Mouse (Mus musculus) forebrain, embryonic 16.5 days (tissue): Measurements from ENCODE around the gene Tex22. TPM values are rescaled to one million over a fixed set of nuclear protein-coding genes. Genes with fewer than 3 reads are reported as not detected.

Source experiments
- ATAC-seq: fragments of 200-750 bp; cut with Nextera tagmentation; 2 replicates; pipeline ENCODE4 v1.8.0; 2017; ENCODE audit warnings: mild to moderate bottlenecking, moderate library complexity
- H3K27ac ChIP-seq: fragments of 300-500 bp; sonication (generic); 2 replicates; pipeline ENCODE4 v1.5.1; 2014; ENCODE audit warnings: low read length, control low read depth
- H3K27me3 ChIP-seq: fragments of 300-500 bp; sonication (generic); replicated peaks from 2 replicates; pipeline ENCODE4 v1.6.1; 2014; ENCODE audit warnings: low read length; ENCODE audit not compliant: control insufficient read depth, insufficient read depth
- H3K36me3 ChIP-seq: fragments of 300-500 bp; sonication (generic); 2 replicates; pipeline ENCODE4 v1.6.1; 2014; ENCODE audit not compliant: control insufficient read depth, insufficient read depth
- H3K4me1 ChIP-seq: fragments of 300-500 bp; sonication (generic); replicated peaks from 2 replicates; pipeline ENCODE4 v1.6.1; 2014; ENCODE audit warnings: low read length; ENCODE audit not compliant: control insufficient read depth, insufficient read depth
- H3K4me2 ChIP-seq: fragments of 300-500 bp; sonication (generic); 2 replicates; pipeline ENCODE4 v1.6.1; 2014; ENCODE audit warnings: mild to moderate bottlenecking, low read length, control low read depth
- H3K4me3 ChIP-seq: fragments of 300-500 bp; sonication (generic); replicated peaks from 2 replicates; pipeline ENCODE4 v1.5.1; 2014; ENCODE audit warnings: mild to moderate bottlenecking, low read length, control low read depth
- H3K9ac ChIP-seq: fragments of 300-500 bp; sonication (generic); replicated peaks from 2 replicates; pipeline ENCODE4 v1.6.1; 2014; ENCODE audit warnings: low read depth, low read length, control low read depth
- H3K9me3 ChIP-seq: fragments of 300-500 bp; sonication (generic); 2 replicates; pipeline ENCODE4 v1.6.1; 2016; ENCODE audit warnings: low read length; ENCODE audit not compliant: control insufficient read depth
- WGBS: fragments of 180-500 bp; shearing (Covaris S2); extraction: QIAGEN DNeasy Blood & Tissue Kit; methylation state at CpG from one replicate; pipeline ENCODE4 v1.1.7; 2014; 5-methylcytosine and 5-hydroxymethylcytosine counted together
- polyA plus RNA-seq: library from polyadenylated mRNA; unstranded; fragments of >200 nt; fragmentation: Nextera tagmentation; extraction: Ambion mirVana; gene quantifications from 2 replicates; pipeline ENCODE4 v1.2.1, GENCODE M21; 2015

The Tex22 gene
- polyA plus RNA-seq: not detected in 2 replicates

GRCm38 (mm10) chr12:113074329-113075062 is at the start of gene Tex22:
Gene Tex22 (plus strand): TSS chr12:113074502.
- no peaks in the 10 kb centered on the region for H3K27me3 ChIP-seq
- H3K36me3 ChIP-seq: peaks cover 16% of the 10 kb centered on the region
- ATAC-seq: peak; percentile 95
- peak within 1 kb of the TSS; percentile 64 for H3K4me2 ChIP-seq
- peaks cover 17% of the 10 kb centered on the region for H3K4me1 ChIP-seq
- H3K9me3 ChIP-seq: no peaks in the 10 kb centered on the region
- peak within 1 kb of the TSS; percentile 67 for H3K9ac ChIP-seq
- WGBS: under 1% methylated on average over 32 of the region's 32 CpGs
- peak within 1 kb of the TSS; percentile 92 for H3K27ac ChIP-seq
- peak within 1 kb of the TSS; percentile 46 for H3K4me3 ChIP-seq

GRCm38 (mm10) chr12:113026557-113026956 is 47.7 kb upstream of the Tex22 start:
- H3K27ac ChIP-seq: no peak overlapping the region
- no peaks in the 10 kb centered on the region for H3K27me3 ChIP-seq
- no peaks in the 10 kb centered on the region; the same call in 1 of the 2 replicates for H3K36me3 ChIP-seq
- H3K4me2 ChIP-seq: no peak overlapping the region
- no peak for ATAC-seq
- H3K4me1 ChIP-seq: peaks cover 10% of the 10 kb centered on the region
- no peak overlapping the region for H3K9ac ChIP-seq
- WGBS: 86% methylated on average over 1 of the region's 1 CpGs
- H3K9me3 ChIP-seq: no peaks in the 10 kb centered on the region
- H3K4me3 ChIP-seq: no peak overlapping the region

GRCm38 (mm10) chr12:113027495-113027894 is 46.8 kb upstream of the Tex22 start:
- Histone ChIP-seq H3K4me1 (peaks cover 15% of the 10 kb centered on the region), H3K4me2 (no peak overlapping the region), H3K27me3 (no peaks in the 10 kb centered on the region), H3K4me3 (no peak overlapping the region), H3K27ac (no peak overlapping the region), H3K9ac (no peak overlapping the region), H3K9me3 (no peaks in the 10 kb centered on the region), H3K36me3 (no peaks in the 10 kb centered on the region; the same call in 1 of the 2 replicates)
- ATAC-seq: no peak
- 90% methylated on average over 2 of the region's 2 CpGs for WGBS

- no peaks in the 10 kb centered on the region; the same call in 1 of the 2 replicates for H3K36me3 ChIP-seq
- 54% methylated on average over 5 of the region's 5 CpGs for WGBS
- no peak overlapping the region for H3K27ac ChIP-seq
- H3K4me2 ChIP-seq: no peak overlapping the region
- H3K4me1 ChIP-seq: peaks cover 21% of the 10 kb centered on the region
- no peak for ATAC-seq
- no peaks in the 10 kb centered on the region for H3K9me3 ChIP-seq
- H3K9ac ChIP-seq: no peak overlapping the region
- no peak overlapping the region for H3K4me3 ChIP-seq
- no peaks in the 10 kb centered on the region for H3K27me3 ChIP-seq
Measured at GRCm38 (mm10) chr12:113028067-113028466, 46.2 kb upstream of the Tex22 start.

- no peak overlapping the region for H3K4me3 ChIP-seq
- H3K9ac ChIP-seq: no peak overlapping the region
- 0 out of 2 replicates have a peak overlapping the region, but pooled peaks have one; percentile 3 for H3K27ac ChIP-seq
- H3K27me3 ChIP-seq: no peaks in the 10 kb centered on the region
- no peaks in the 10 kb centered on the region for H3K9me3 ChIP-seq
- no peak overlapping the region for H3K4me2 ChIP-seq
- H3K4me1 ChIP-seq: peaks cover 28% of the 10 kb centered on the region
- no peak for ATAC-seq
- no peaks in the 10 kb centered on the region for H3K36me3 ChIP-seq
- WGBS: 50% methylated on average over 9 of the region's 9 CpGs
Measured at GRCm38 (mm10) chr12:113028898-113029297, 45.4 kb upstream of the Tex22 start.

- 88% methylated on average over 4 of the region's 4 CpGs for WGBS
- Histone ChIP-seq H3K4me1 (peaks cover 30% of the 10 kb centered on the region), H3K4me2 (no peak overlapping the region), H3K9ac (no peak overlapping the region), H3K27ac (no peak overlapping the region), H3K36me3 (no peaks in the 10 kb centered on the region), H3K4me3 (no peak overlapping the region), H3K27me3 (no peaks in the 10 kb centered on the region), H3K9me3 (no peaks in the 10 kb centered on the region)
- ATAC-seq: no peak
Measured at GRCm38 (mm10) chr12:113030046-113030445, 44.3 kb upstream of the Tex22 start.

- WGBS: 89% methylated on average over 9 of the region's 9 CpGs
- Histone ChIP-seq H3K36me3 (no peaks in the 10 kb centered on the region), H3K4me3 (no peak overlapping the region), H3K4me2 (no peak overlapping the region), H3K27ac (no peak overlapping the region), H3K9ac (no peak overlapping the region), H3K27me3 (no peaks in the 10 kb centered on the region), H3K9me3 (no peaks in the 10 kb centered on the region), H3K4me1 (peaks cover 30% of the 10 kb centered on the region)
- ATAC-seq: no peak
Measured at GRCm38 (mm10) chr12:113030993-113031392, 43.3 kb upstream of the Tex22 start.

GRCm38 (mm10) chr12:113031441-113031840 is 42.9 kb upstream of the Tex22 start:
- no peaks in the 10 kb centered on the region for H3K36me3 ChIP-seq
- H3K4me1 ChIP-seq: peaks cover 30% of the 10 kb centered on the region
- H3K4me2 ChIP-seq: no peak overlapping the region
- H3K27me3 ChIP-seq: no peaks in the 10 kb centered on the region
- H3K9ac ChIP-seq: no peak overlapping the region
- H3K4me3 ChIP-seq: no peak overlapping the region
- H3K27ac ChIP-seq: no peak overlapping the region
- WGBS: 91% methylated on average over 6 of the region's 6 CpGs
- ATAC-seq: no peak
- H3K9me3 ChIP-seq: no peaks in the 10 kb centered on the region

- Histone ChIP-seq H3K36me3 (no peaks in the 10 kb centered on the region), H3K4me1 (peaks cover 30% of the 10 kb centered on the region), H3K4me3 (no peak overlapping the region), H3K9ac (no peak overlapping the region), H3K27ac (peak overlapping the region; percentile 34; the same call in 1 of the 2 replicates), H3K9me3 (no peaks in the 10 kb centered on the region), H3K4me2 (no peak overlapping the region), H3K27me3 (no peaks in the 10 kb centered on the region)
- 52% methylated on average over 11 of the region's 11 CpGs for WGBS
- peak; percentile 76 for ATAC-seq
Measured at GRCm38 (mm10) chr12:113032296-113033250, 41.7 kb upstream of the Tex22 start.
